Mouse (Mus musculus) yolk sac, embryonic 10.5 days (tissue): Measurements from ENCODE around the gene Krt87.
A peak's percentile ranks its signal among the peaks of the same experiment; 100 is the strongest.

Experiments
- DNase-seq: peaks from one replicate; pipeline ENCODE4 v3.0.0-alpha.2; 2017; ENCODE audit warnings: low spot score

The Krt87 gene

DNA sequence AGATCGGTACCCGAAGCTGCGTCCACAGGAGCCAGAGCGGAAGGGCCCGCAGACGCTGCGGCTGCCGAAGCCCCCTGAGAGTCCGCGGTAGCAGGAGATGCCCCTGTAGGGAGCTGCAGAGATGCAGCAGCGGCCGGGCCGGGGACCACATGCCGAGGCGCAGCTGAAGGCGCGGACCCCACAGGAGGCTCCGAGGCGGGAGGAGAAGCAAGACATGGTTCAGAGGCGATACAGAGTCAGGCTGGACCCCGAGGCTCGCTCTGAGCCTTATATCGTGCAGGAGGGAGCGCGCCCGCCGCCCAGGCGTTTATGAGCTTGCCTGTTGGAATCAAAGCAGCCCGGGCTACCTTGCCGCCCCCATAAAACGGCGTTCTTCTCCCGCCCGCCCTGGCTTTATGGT, at the start of gene Krt87:
Gene Krt87, minus strand, starts transcription at position 250 of the 400 bp plus-strand sequence.
- no peak for DNase-seq

DNA sequence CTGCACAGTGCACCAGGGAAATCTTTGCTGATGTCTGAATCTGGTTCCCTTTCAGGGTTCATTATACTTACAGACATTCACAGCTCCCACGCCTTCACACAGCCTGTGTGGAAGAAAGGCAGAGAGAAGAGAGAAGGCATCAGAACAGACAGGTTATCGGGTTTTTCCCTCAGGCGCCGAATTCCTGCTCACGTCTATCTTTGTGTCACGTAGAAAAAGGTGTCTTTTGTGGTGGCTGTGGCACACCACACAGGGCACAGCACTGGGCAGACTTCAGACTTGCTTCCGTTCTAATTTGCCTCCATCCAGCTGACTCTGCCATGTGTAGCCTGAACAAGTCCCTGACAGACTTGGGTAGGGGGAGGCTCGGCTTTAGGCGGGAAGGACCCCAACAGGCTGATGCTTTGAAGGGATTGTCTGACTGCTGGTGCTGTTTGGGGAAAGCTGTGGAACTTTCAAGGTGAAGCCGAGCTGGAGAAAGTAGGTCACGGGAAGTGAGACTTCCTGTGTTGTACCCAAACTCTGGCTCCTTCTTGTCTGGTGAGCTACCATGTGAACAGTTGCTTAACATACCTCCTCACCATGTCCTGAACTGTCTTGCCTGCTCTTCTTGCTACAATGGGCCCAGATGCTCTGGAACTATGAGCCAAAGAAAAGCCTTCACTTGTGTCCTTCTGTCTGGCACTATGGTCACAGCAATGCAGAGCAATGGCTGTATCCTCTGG, 47.5 kb upstream of the Krt87 start:
- DNase-seq, result no peak

GRCm38 (mm10) chr15:101484939-101485338, 46.3 kb upstream of the Krt87 start:
- no peak for DNase-seq

DNA sequence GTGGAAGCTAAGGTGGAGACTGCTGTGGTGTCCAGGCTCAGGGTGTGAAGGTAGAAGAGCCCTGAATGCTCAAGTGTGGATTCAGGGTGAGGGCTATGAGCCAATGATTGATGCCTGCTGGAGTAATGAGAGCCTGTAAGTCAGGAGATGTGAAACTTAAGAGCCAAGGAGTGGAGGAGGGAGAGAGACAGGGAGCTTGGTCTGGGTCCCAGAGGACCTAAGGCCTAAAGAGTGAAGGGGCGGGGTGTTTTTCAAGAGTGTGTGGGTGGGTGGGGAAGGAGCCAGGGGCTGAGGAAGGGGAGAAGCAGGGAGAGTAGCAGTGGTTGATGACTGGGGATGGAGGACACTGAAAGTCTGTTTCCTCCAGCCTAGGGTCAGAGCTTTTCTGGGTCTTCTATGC, 45.0 kb upstream of the Krt87 start:
- DNase-seq, result no peak

- no peak for DNase-seq
These were observed 43.5 kb upstream of the Krt87 start for GRCm38 (mm10) chr15:101482056-101482455.

- no peak for DNase-seq
These were observed 41.1 kb upstream of the Krt87 start for GRCm38 (mm10) chr15:101479666-101480060.

- no peak for DNase-seq
These were observed 40.5 kb upstream of the Krt87 start for GRCm38 (mm10) chr15:101479007-101479665.

- peak; percentile 25 for DNase-seq
These were observed 34.4 kb upstream of the Krt87 start, which contains the start of gene Krt86 for GRCm38 (mm10) chr15:101472952-101473528. TSS of gene Krt86 (plus strand) at chr15:101473478.

- no peak for DNase-seq
These were observed 30.5 kb upstream of the Krt87 start for GRCm38 (mm10) chr15:101469093-101469492.

- no peak for DNase-seq
These were observed 25.0 kb upstream of the Krt87 start, which contains the start of gene Krt81 for GRCm38 (mm10) chr15:101463651-101464050. TSS of gene Krt81 (minus strand) at chr15:101463751.

- no peak for DNase-seq
These were observed 20.7 kb upstream of the Krt87 start for GRCm38 (mm10) chr15:101459283-101459682.

DNA sequence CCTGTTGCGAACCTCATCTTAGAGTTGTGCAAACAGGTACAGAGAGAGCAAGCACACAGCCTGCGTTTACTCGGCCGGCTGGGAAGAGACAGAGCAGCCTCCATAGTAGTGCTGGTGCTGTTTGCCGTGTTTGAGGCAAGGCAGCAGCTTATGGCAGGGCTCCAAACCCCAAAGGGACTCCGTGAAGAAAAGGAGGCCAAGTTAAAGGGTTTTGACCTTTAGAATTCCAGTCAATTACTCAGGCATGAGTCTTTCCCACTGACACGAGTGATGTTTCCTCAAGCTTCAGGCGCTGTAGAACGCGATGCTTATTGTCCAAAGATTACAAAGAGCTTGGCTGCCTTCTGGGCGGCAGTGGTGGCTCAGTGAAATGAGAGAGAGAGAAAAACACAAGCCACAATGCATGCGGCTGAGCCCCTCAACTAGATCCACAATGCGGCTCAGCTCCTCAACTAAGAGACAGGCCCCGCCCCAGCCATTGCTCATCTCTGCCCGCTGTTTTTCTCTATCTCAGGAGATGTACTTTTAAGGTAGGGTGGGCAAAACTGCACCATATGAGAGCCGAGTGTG, 19.8 kb upstream of the Krt87 start:
- no peak for DNase-seq

GRCm38 (mm10) chr15:101455891-101456290, 17.3 kb upstream of the Krt87 start:
- no peak for DNase-seq

DNA sequence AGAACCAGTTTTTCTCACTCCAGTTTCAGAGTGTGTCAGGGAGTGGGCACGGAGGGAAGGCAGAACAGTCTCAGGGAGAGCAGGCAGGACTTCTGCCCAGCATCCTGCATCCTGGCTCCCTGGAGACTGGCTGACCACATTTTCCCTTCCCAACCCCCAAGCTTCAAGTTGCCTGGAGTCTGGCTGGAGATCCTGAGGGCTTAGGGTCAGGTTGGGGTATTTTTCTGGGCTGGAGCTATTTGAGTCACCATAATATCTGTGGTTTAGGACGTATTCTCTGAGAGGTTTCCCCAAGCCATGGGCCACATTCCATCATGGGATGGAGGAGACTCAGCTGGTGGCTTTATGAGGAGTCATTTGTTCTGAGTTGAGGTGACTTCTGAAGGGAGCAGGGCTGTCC, 16.7 kb upstream of the Krt87 start:
- DNase-seq, result no peak

GRCm38 (mm10) chr15:101454774-101455173, 16.2 kb upstream of the Krt87 start:
- no peak for DNase-seq

GRCm38 (mm10) chr15:101453093-101453736, 14.6 kb upstream of the Krt87 start:
- DNase-seq, result peak; percentile 54

GRCm38 (mm10) chr15:101447444-101447843, 8.8 kb upstream of the Krt87 start, which contains the start of gene Krt88:
TSS of gene Krt88 (plus strand) at chr15:101447744.
- no peak for DNase-seq

DNA sequence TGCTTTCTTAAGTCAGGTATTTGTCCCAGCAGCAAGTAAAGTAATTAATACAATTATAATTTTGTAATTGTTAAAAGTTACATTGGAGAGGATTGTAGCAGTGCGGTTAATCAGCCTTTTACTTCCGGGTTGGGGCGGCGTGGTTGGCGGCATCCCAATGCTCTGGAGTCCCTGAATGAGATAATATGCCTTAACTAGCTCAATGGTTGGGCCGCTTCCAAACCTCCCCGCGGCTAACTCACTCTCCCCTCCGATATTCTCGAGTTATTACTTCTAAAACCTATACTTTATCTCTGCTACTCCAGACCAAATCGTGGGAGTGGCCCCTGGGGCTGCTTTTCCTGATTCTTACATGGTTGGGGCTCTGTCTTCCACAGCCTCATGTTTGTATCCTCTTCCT, 8.0 kb upstream of the Krt87 start:
- no peak for DNase-seq

DNA sequence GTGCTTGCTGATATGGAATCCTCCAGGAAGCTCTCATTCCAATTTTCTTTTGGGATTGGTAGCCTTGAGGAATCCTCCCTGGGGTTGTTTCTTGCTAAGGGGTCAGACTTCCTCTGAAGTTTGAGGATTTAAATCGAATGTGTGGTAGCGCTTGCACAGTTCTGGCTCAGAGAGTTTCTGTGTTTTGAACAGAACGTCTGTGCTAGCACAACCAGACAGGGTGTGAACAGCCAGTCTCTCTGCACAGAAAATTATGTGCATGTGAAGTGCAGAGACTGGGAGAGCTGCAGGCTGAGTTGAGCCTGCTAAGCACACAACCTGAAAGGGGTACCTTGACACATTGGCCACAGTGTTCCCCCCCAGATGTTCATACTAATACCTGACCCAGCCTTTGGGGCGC, 2.2 kb upstream of the Krt87 start:
- no peak for DNase-seq

- DNase-seq, result no peak
These were observed 2.0 kb downstream of the Krt87 start for GRCm38 (mm10) chr15:101436611-101437010.

DNA sequence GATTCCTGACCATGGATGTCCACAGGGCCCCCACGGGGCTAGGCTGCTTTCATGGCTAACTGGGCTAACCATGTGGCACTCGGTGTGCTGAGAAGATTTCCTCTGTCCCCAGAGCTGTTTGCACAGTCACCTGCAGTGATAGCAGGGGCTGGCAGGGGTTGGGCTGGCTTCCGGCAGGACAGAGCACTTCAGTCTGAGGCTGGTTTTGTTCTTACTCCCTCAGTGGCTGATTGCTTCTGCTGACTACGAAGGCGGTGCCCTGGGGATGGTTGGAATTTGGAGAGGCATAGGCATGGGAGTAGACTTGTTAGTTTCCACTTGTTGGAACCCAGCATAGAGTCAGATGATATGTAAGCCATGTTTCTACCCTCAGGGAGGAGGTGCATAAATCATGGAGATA, 13.7 kb downstream of the Krt87 start:
- no peak for DNase-seq

GRCm38 (mm10) chr15:101420903-101421302, 17.7 kb downstream of the Krt87 start:
- DNase-seq, result no peak
